Mouse (Mus musculus) adipocyte (in vitro differentiated cells): ENCODE results near the gene Gtf2h2.
"Not testable (repeated sequence)": the region's sequence is repeated elsewhere in the genome, so short reads cannot be mapped to it uniquely, and the experiment has no call there.

ENCODE experiments used
- DNase-seq: peaks from one replicate; pipeline ENCODE4 v3.0.0-alpha.2; 2016; ENCODE audit warnings: low spot score

The Gtf2h2 gene

GRCm38 (mm10) chr13:100490424-100490823 lies 2.0 kb downstream of the Gtf2h2 start:
- no peak for DNase-seq

DNA sequence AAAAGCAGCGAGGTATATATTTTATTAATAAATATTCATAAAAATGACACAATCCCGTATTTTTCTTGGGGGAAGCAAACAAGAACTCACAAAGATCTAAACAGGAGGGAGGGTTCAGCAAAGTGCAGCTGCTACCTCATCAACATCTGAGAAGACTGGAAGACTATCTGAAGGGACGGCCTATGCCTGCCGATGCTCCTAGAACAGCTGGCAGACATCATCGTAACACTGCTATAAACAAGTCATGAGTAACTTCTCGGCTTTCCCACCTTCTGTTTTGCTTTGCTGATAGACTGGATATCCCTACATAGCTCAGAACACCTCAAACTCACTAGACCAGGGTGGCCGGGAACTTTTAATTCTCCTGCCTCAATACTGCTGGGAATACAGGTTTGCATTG lies 8.8 kb downstream of the Gtf2h2 start:
- DNase-seq: no peak

DNA sequence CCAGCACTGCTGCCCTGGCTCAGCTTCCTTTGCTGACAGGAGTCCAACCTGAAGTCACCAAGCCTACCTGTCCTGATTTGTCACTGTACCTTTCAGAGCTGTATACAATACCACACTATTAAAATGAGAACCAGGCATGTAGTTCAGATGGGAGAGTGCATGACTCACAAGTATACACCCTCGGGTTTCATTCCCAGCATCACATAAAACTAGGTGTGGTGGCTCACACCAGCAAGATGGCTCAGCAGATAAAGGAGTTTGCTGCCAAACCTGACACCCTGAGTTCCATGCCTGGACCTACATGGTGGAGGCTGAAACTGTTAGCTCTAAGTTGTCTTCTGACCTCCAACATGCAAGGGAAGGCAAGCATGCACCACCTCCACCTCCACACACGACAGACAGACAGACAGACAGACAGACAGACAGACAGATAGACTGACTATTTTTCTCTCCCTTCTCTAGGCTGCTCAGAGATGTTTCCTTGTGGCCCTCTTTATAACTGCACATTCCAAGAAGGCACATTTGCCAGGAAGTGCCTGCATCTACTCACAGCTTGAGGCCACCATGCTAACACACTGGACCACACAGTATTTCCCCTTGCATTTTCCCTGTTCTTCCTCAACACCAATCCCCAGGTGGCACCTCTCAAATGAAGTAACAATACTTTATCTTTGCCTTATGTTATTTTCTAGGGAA lies 28.7 kb downstream of the Gtf2h2 start:
- DNase-seq: no peak

GRCm38 (mm10) chr13:100461336-100461735 lies 31.0 kb downstream of the Gtf2h2 start:
- no peak for DNase-seq

- not testable (repeated sequence) for DNase-seq
Observed at GRCm38 (mm10) chr13:100452415-100453127, 39.8 kb downstream of the Gtf2h2 start, which contains the start of gene Naip1. Naip1 (minus strand) TSS chr13:100452869.

DNA sequence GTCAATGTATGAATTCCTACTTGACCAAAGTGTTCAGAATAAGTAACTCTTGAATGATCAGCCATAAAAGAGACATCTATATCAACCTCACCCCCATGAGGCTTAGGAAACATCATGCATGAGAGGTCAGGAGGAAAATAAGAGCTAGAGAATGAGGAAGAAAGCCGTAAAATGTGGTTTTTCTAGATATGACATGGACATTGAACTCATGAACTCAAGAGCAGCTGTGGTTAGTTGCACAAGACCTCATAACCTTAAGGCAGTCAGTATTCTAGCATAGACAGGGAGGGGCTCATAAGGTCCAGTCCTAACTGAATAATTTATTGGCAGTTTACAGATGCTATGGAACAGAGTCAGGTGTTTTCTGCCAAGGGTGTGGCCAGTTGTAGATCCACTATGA lies 42.9 kb downstream of the Gtf2h2 start:
- no peak for DNase-seq

DNA sequence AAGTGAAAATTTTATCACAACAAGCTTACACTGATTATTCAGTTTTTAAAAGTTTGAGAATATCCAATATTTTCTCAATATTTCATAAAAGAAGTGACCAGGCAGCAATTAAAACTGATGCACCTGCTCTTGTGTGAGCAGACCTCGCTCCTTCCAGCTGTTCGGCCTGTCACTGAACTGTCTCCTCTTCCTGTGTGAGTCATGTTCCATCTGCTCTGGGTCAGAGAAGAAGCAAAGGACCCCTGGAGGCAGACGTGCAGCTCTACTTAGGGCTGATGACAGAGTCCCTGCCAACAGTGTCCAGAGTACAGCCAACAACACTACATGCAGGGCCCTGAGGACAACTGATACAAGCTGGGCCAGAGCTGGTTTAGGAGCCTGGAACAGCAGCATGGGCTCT lies 52.3 kb downstream of the Gtf2h2 start:
- no peak for DNase-seq

DNA sequence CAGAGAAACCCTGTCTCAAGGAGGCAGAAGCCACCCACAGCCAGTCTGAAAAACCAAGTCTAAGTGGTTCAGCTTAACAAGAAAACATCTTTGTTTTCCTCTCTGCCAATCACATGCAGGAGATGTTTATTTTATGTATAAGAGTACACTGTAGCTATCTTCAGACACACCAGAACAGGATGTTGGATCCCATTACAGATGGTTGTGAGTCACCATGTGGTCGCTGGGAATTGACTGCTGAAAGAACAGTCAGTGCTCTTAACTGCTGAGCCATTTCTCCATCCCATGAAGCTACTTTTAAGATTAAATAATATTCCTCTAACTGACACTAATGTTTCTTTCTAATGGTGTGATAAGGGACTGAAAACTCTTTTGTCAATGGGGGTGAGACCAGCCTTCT lies 53.7 kb downstream of the Gtf2h2 start:
- no peak for DNase-seq

GRCm38 (mm10) chr13:100437322-100437825 lies 55.0 kb downstream of the Gtf2h2 start:
- DNase-seq: no peak

DNA sequence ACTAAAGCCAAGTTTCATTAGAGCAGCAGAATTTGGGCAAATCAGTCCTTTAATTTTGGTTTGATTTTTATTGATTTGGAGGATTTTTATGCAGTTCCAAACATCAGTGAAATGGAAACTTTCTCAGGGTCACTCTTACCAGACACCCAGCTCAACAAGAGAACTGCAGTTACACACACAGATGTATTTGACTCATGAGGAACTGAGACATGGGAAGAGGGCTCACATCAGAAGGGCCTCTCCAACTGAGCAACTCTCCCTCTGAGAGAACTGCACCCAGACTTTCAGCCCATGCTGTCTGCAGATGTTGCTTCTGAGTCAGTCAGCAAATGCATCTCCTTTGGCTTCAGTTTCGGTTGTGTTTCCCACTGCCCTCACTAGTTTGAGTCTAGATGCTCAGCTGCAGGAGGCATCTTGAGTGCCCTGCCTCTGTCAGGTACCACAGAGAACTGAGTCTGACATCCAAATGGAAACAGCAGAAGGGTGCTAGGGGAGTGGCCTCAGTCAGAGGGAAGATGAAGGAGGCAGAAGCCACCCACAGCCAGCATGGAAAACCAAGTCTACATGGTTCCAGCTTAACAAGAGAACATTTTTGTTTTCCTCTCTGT lies 55.7 kb downstream of the Gtf2h2 start:
- DNase-seq: not testable (repeated sequence)

DNA sequence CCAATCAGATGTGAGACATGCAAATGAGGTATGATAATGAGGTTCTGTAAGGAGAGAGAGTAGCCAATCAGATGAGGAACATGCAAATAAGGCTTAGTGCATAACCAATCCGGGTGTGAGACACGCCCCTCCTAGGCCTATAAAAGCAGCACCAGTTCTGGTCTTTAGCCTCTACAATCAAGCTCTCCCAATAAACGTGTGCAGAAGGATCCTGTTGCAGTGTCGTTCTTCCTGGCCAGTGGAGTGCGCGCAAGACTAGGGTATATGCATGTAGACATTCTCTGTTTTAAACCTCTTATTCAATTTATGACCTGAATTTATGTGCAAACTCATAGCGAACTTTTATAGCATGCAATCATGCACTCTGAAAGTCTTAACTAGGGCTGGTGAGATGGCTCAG lies 72.4 kb downstream of the Gtf2h2 start:
- DNase-seq: not testable (repeated sequence)

- DNase-seq: no peak
Observed at GRCm38 (mm10) chr13:100414428-100414827, 78.0 kb downstream of the Gtf2h2 start.
